Mouse (Mus musculus) heart, embryonic 15.5 days (tissue): ENCODE measurements around the gene Ubqln4. TPM values are rescaled to one million over a fixed set of nuclear protein-coding genes. Genes with fewer than 3 reads are reported as not detected.

Experiments used
- ATAC-seq: fragments of 200-750 bp; cut with Nextera tagmentation; replicated peaks from 2 replicates; pipeline ENCODE4 v1.8.0; 2017; ENCODE audit warnings: low read depth, moderate TSS enrichment; ENCODE audit not compliant: insufficient number of reproducible peaks, insufficient read depth, low FRiP score
- H3K27ac ChIP-seq: fragments of 300-500 bp; sonication (generic); 2 replicates; pipeline ENCODE4 v1.5.1; 2015; ENCODE audit warnings: mild to moderate bottlenecking, inconsistent platforms
- H3K27me3 ChIP-seq: fragments of 300-500 bp; sonication (generic); 2 replicates; pipeline ENCODE4 v1.6.1; 2015; ENCODE audit warnings: inconsistent platforms
- H3K36me3 ChIP-seq: fragments of 300-500 bp; sonication (generic); 2 replicates; pipeline ENCODE4 v1.6.1; 2015; ENCODE audit warnings: mild to moderate bottlenecking, inconsistent platforms
- H3K4me1 ChIP-seq: fragments of 300-500 bp; sonication (generic); replicated peaks from 2 replicates; pipeline ENCODE4 v1.6.1; 2015; ENCODE audit warnings: inconsistent platforms
- H3K4me2 ChIP-seq: fragments of 300-500 bp; sonication (generic); 2 replicates; pipeline ENCODE4 v1.6.1; 2015; ENCODE audit warnings: inconsistent platforms, mild to moderate bottlenecking, moderate library complexity
- H3K4me3 ChIP-seq: fragments of 300-500 bp; sonication (generic); 2 replicates; pipeline ENCODE4 v1.5.1; 2015; ENCODE audit warnings: mild to moderate bottlenecking, inconsistent platforms
- H3K9ac ChIP-seq: fragments of 300-500 bp; sonication (generic); 2 replicates; pipeline ENCODE4 v1.6.1; 2015; ENCODE audit warnings: mild to moderate bottlenecking, inconsistent platforms
- H3K9me3 ChIP-seq: fragments of 300-500 bp; sonication (generic); replicated peaks from 2 replicates; pipeline ENCODE4 v1.6.1; 2016; ENCODE audit warnings: inconsistent platforms
- WGBS: fragments of 180-500 bp; shearing (Covaris S2); methylation state at CpG from one replicate; pipeline ENCODE4 v1.1.7; 2015; ENCODE audit warnings: mixed read lengths; 5-methylcytosine and 5-hydroxymethylcytosine counted together
- polyA plus RNA-seq: library from polyadenylated mRNA; unstranded; fragments of >200 nt; fragmentation: Nextera tagmentation; extraction: Ambion mirVana; gene quantifications from 2 replicates; pipeline ENCODE4 v1.2.1, GENCODE M21; 2015

The Ubqln4 gene
- polyA plus RNA-seq, 1 experiment from 2014 or later, result 30.0 TPM

- peak overlapping the region; percentile 74 for H3K4me2 ChIP-seq
- peak; percentile 34; the same call in 1 of the 2 replicates for ATAC-seq
- H3K4me1 ChIP-seq, result peaks cover 59% of the 10 kb centered on the region
- peak overlapping the region; percentile 39 for H3K9ac ChIP-seq
- peak overlapping the region; percentile 37 for H3K4me3 ChIP-seq
- no peaks in the 10 kb centered on the region for H3K27me3 ChIP-seq
- H3K9me3 ChIP-seq, result no peaks in the 10 kb centered on the region
- H3K36me3 ChIP-seq, result peaks cover 26% of the 10 kb centered on the region; the same call in 1 of the 2 replicates
- 11% methylated on average over 64 of the region's 64 CpGs for WGBS
- peak overlapping the region; percentile 32; the same call in 1 of the 2 replicates for H3K27ac ChIP-seq
Measured at GRCm38 (mm10) chr3:88536103-88536930, 17.2 kb upstream of the Ubqln4 start.

- Histone ChIP-seq H3K27ac (0 out of 2 replicates have a peak overlapping the region, but pooled peaks have one; percentile 32), H3K4me3 (peak overlapping the region; percentile 37; the same call in 1 of the 2 replicates), H3K9ac (peak overlapping the region; percentile 29; the same call in 1 of the 2 replicates), H3K27me3 (no peaks in the 10 kb centered on the region), H3K4me2 (peak overlapping the region; percentile 74), H3K36me3 (peaks cover 26% of the 10 kb centered on the region; the same call in 1 of the 2 replicates), H3K9me3 (no peaks in the 10 kb centered on the region), H3K4me1 (peaks cover 62% of the 10 kb centered on the region)
- no peak for ATAC-seq
- WGBS, result 75% methylated on average over 6 of the region's 6 CpGs
Measured at GRCm38 (mm10) chr3:88537146-88537545, 16.4 kb upstream of the Ubqln4 start.

- H3K4me1 ChIP-seq, result peaks cover 57% of the 10 kb centered on the region
- WGBS, result 60% methylated on average over 9 of the region's 9 CpGs
Measured at GRCm38 (mm10) chr3:88538271-88539145, 15.1 kb upstream of the Ubqln4 start.

GRCm38 (mm10) chr3:88539397-88539796, 14.2 kb upstream of the Ubqln4 start:
- WGBS, result 42% methylated on average over 3 of the region's 3 CpGs
- H3K36me3 ChIP-seq, result peaks cover 26% of the 10 kb centered on the region; the same call in 1 of the 2 replicates
- no peaks in the 10 kb centered on the region for H3K9me3 ChIP-seq
- H3K4me3 ChIP-seq, result no peak overlapping the region
- no peak overlapping the region for H3K4me2 ChIP-seq
- no peak overlapping the region for H3K9ac ChIP-seq
- no peak overlapping the region for H3K27ac ChIP-seq
- ATAC-seq, result no peak
- no peaks in the 10 kb centered on the region for H3K27me3 ChIP-seq
- peaks cover 48% of the 10 kb centered on the region for H3K4me1 ChIP-seq

More at GRCm38 (mm10) chr3:88538271-88539145, 15.1 kb upstream of the Ubqln4 start:
- H3K4me3 ChIP-seq, result no peak overlapping the region
- no peak overlapping the region for H3K4me2 ChIP-seq
- no peak overlapping the region for H3K9ac ChIP-seq
- no peak overlapping the region for H3K27ac ChIP-seq
- H3K9me3 ChIP-seq, result no peaks in the 10 kb centered on the region
- no peaks in the 10 kb centered on the region for H3K27me3 ChIP-seq
- ATAC-seq, result no peak
- peaks cover 26% of the 10 kb centered on the region; the same call in 1 of the 2 replicates for H3K36me3 ChIP-seq

GRCm38 (mm10) chr3:88540085-88540484, 13.5 kb upstream of the Ubqln4 start:
- peaks cover 26% of the 10 kb centered on the region; the same call in 1 of the 2 replicates for H3K36me3 ChIP-seq
- ATAC-seq, result no peak
- H3K27me3 ChIP-seq, result no peaks in the 10 kb centered on the region
- H3K9ac ChIP-seq, result no peak overlapping the region
- no peak overlapping the region for H3K4me2 ChIP-seq
- peaks cover 41% of the 10 kb centered on the region for H3K4me1 ChIP-seq
- peak overlapping the region; percentile 31; the same call in 1 of the 2 replicates for H3K27ac ChIP-seq
- WGBS, result 55% methylated on average over 5 of the region's 5 CpGs
- H3K4me3 ChIP-seq, result no peak overlapping the region
- H3K9me3 ChIP-seq, result no peaks in the 10 kb centered on the region

GRCm38 (mm10) chr3:88541622-88542401, 11.7 kb upstream of the Ubqln4 start:
- Histone ChIP-seq H3K27me3 (no peaks in the 10 kb centered on the region), H3K4me1 (peaks cover 24% of the 10 kb centered on the region), H3K4me2 (no peak overlapping the region), H3K9ac (no peak overlapping the region; the same call in 1 of the 2 replicates), H3K27ac (no peak overlapping the region), H3K4me3 (no peak overlapping the region), H3K9me3 (no peaks in the 10 kb centered on the region), H3K36me3 (peaks cover 19% of the 10 kb centered on the region; the same call in 1 of the 2 replicates)
- ATAC-seq, result no peak
- 71% methylated on average over 6 of the region's 7 CpGs for WGBS

- ATAC-seq, result no peak
- 69% methylated on average over 4 of the region's 4 CpGs for WGBS
Measured at GRCm38 (mm10) chr3:88542486-88542885, 11.1 kb upstream of the Ubqln4 start.

GRCm38 (mm10) chr3:88543174-88543573, 10.4 kb upstream of the Ubqln4 start:
- 82% methylated on average over 8 of the region's 8 CpGs for WGBS
- no peak overlapping the region for H3K4me2 ChIP-seq
- H3K4me3 ChIP-seq, result no peak overlapping the region
- peaks cover 5% of the 10 kb centered on the region; the same call in 1 of the 2 replicates for H3K36me3 ChIP-seq
- H3K9me3 ChIP-seq, result no peaks in the 10 kb centered on the region
- H3K9ac ChIP-seq, result no peak overlapping the region
- no peak overlapping the region for H3K27ac ChIP-seq
- H3K27me3 ChIP-seq, result no peaks in the 10 kb centered on the region
- peaks cover 16% of the 10 kb centered on the region for H3K4me1 ChIP-seq
- ATAC-seq, result no peak

More at GRCm38 (mm10) chr3:88542486-88542885, 11.1 kb upstream of the Ubqln4 start:
- Histone ChIP-seq H3K9me3 (no peaks in the 10 kb centered on the region), H3K4me2 (no peak overlapping the region), H3K27ac (no peak overlapping the region), H3K9ac (no peak overlapping the region), H3K4me1 (peaks cover 18% of the 10 kb centered on the region), H3K4me3 (no peak overlapping the region), H3K36me3 (peaks cover 12% of the 10 kb centered on the region; the same call in 1 of the 2 replicates), H3K27me3 (no peaks in the 10 kb centered on the region)

- Histone ChIP-seq H3K27me3 (no peaks in the 10 kb centered on the region), H3K4me2 (no peak overlapping the region), H3K27ac (no peak overlapping the region), H3K9ac (no peak overlapping the region), H3K36me3 (no peaks in the 10 kb centered on the region; the same call in 1 of the 2 replicates), H3K4me3 (no peak overlapping the region), H3K9me3 (no peaks in the 10 kb centered on the region), H3K4me1 (peaks cover 11% of the 10 kb centered on the region)
- no peak for ATAC-seq
- whole genome bisulfite sequencing, result 57% methylated on average over 5 of the region's 5 CpGs
Measured at GRCm38 (mm10) chr3:88543651-88544410, 9.7 kb upstream of the Ubqln4 start.

- Histone ChIP-seq H3K9me3 (no peaks in the 10 kb centered on the region), H3K27me3 (no peaks in the 10 kb centered on the region), H3K9ac (no peak overlapping the region), H3K36me3 (no peaks in the 10 kb centered on the region; the same call in 1 of the 2 replicates), H3K4me3 (no peak overlapping the region), H3K4me2 (no peak overlapping the region), H3K27ac (no peak overlapping the region), H3K4me1 (peaks cover 11% of the 10 kb centered on the region)
- no peak for ATAC-seq
- 32% methylated on average over 5 of the region's 5 CpGs for WGBS
Measured at GRCm38 (mm10) chr3:88544514-88544913, 9.0 kb upstream of the Ubqln4 start.
